10 mouse cellular contexts compared by ENCODE assay signal in the genomic region with DNA sequence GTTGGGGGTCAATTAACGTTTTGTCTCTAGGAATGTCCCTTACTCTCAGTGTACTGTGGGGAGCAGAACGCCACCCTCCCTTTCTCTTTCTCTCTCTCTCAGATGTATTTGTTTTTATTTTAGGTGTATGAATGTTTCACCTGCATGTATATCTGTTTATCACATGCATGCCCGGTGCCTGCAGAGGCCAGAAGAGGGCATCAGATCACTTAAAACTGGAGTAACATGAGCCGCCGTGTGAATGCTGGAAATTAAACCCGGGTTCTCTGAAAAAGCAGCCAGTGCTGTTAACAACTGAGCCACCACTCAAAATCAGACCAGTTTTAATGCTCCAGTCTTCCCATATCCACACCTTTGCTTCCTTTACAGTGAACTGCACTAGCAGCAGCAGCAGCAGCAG. TPM values are rescaled to one million over a fixed set of nuclear protein-coding genes. Genes with fewer than 3 reads are reported as not detected.
DNase-seq lines count a peak whose midpoint lies in the region; ATAC-seq and TF ChIP-seq lines count a peak whose summit lies in the region.
"Had no signal": no experiment of that assay in that cellular context is flagged by ENCODE, and none has a peak within 500 bp of the region (broad histone marks: within the 10 kb centered on the region; RNA-seq: fewer than 3 reads in every experiment).

No protein-coding gene starts in this region.

- no peaks in the 10 kb centered on the region for H3K9me3 ChIP-seq in kidney, postnatal 0 days (replicated peaks; ENCODE audit: low read length)
- H3K9me3 ChIP-seq in embryonic facial prominence, embryonic 11.5 days (replicated peaks; ENCODE audit: control insufficient read depth, low read length), result no peaks in the 10 kb centered on the region
- H3K9me3 ChIP-seq: embryonic facial prominence, embryonic 13.5 days; midbrain, embryonic 12.5 days had no signal

- DNase-seq in kidney, postnatal 0 days (ENCODE audit: low spot score), result peak; percentile 32
- DNase-seq in kidney, postnatal 14 days, result no peak
- peak; percentile 75 for DNase-seq in 416B (ENCODE audit: low read depth)
- DNase-seq in CD4-positive helper T cell, adult 2 months (ENCODE audit: low read depth, low spot score), result peak; percentile 7
- DNase-seq in embryonic facial prominence, embryonic 11.5 days (ENCODE audit: low spot score), result peak; percentile 29
- DNase-seq in right cerebral cortex, adult 18-20 months, result no peak
- DNase-seq: adrenal gland, adult 2 months had no signal

- no peaks in the 10 kb centered on the region for H3K4me1 ChIP-seq in kidney, postnatal 0 days (replicated peaks; ENCODE audit: insufficient read depth, low read length)
- H3K4me1 ChIP-seq in embryonic facial prominence, embryonic 11.5 days (ENCODE audit: control insufficient read depth, insufficient read depth, low read length), result no peaks in the 10 kb centered on the region
- H3K4me1 ChIP-seq: midbrain, embryonic 12.5 days had no signal

- no peaks in the 10 kb centered on the region for H3K36me3 ChIP-seq in kidney, postnatal 0 days (ENCODE audit: insufficient read depth, low read length)
- no peaks in the 10 kb centered on the region for H3K36me3 ChIP-seq in embryonic facial prominence, embryonic 11.5 days (replicated peaks; ENCODE audit: control insufficient read depth, insufficient read depth, low read depth, low read length)
- H3K36me3 ChIP-seq: embryonic facial prominence, embryonic 13.5 days; midbrain, embryonic 12.5 days had no signal

- H3K9ac ChIP-seq in kidney, postnatal 0 days (ENCODE audit: low read depth, low read length), result no peak overlapping the region
- H3K9ac ChIP-seq in embryonic facial prominence, embryonic 11.5 days (replicated peaks; ENCODE audit: low read length), result no peak overlapping the region
- H3K9ac ChIP-seq: embryonic facial prominence, embryonic 13.5 days; midbrain, embryonic 12.5 days had no signal

- no peak overlapping the region; the same call in 1 of the 2 replicates for H3K27ac ChIP-seq in kidney, postnatal 0 days
- H3K27ac ChIP-seq in embryonic facial prominence, embryonic 11.5 days (replicated peaks; ENCODE audit: low read depth, low read length), result no peak overlapping the region
- H3K27ac ChIP-seq: embryonic facial prominence, embryonic 13.5 days; midbrain, embryonic 12.5 days had no signal

- ATAC-seq in kidney, postnatal 0 days (replicated peaks; ENCODE audit: low FRiP score, low read depth), result no peak
- no peak for ATAC-seq in embryonic facial prominence, embryonic 11.5 days (replicated peaks; ENCODE audit: insufficient number of reproducible peaks, low FRiP score, low TSS enrichment, low read depth)
- no peak for ATAC-seq in frontal cortex, adult (ENCODE audit: low TSS enrichment)

- WGBS in kidney, postnatal 0 days, result 36% methylated on average over 6 of the region's 6 CpGs
- 40% methylated on average over 6 of the region's 6 CpGs for WGBS in embryonic facial prominence, embryonic 11.5 days

- H3K4me2 ChIP-seq in kidney, postnatal 0 days (ENCODE audit: low read length), result no peak overlapping the region
- H3K4me2 ChIP-seq in embryonic facial prominence, embryonic 11.5 days (ENCODE audit: low read depth, low read length), result no peak overlapping the region
- H3K4me2 ChIP-seq: embryonic facial prominence, embryonic 13.5 days; midbrain, embryonic 12.5 days had no signal

- H3K4me3 ChIP-seq in kidney, postnatal 0 days (replicated peaks; ENCODE audit: low read depth, low read length), result no peak overlapping the region
- no peak overlapping the region for H3K4me3 ChIP-seq in embryonic facial prominence, embryonic 11.5 days (ENCODE audit: low read depth, low read length)
- H3K4me3 ChIP-seq: embryonic facial prominence, embryonic 13.5 days; midbrain, embryonic 12.5 days had no signal

- TF ChIP-seq CTCF in kidney, postnatal 0 days (IDR thresholded peaks at IDR 0.05; ENCODE audit: low read depth), result peak; percentile 62

- no peaks in the 10 kb centered on the region for H3K27me3 ChIP-seq in kidney, postnatal 0 days (ENCODE audit: insufficient read depth, low read length)
- no peaks in the 10 kb centered on the region for H3K27me3 ChIP-seq in embryonic facial prominence, embryonic 11.5 days (ENCODE audit: control insufficient read depth, insufficient read depth, low read length)
- H3K27me3 ChIP-seq: embryonic facial prominence, embryonic 13.5 days had no signal

RNA-seq across cellular contexts. Expression of a gene that starts 6.2 kb away (rescaled TPM):
- 0.04 TPM in 1 of 2 replicates, not detected in the other for polyA plus RNA-seq in kidney, postnatal 0 days (2015; fragmentation: Nextera tagmentation; extraction: Ambion mirVana)
- polyA plus RNA-seq in embryonic facial prominence, embryonic 11.5 days (2014; fragmentation: Nextera tagmentation; extraction: Ambion mirVana), result not detected in 2 replicates

RNA-seq across cellular contexts. Expression of a gene that starts 37.2 kb away (rescaled TPM):
- polyA plus RNA-seq in kidney, postnatal 0 days (2015; fragmentation: Nextera tagmentation; extraction: Ambion mirVana), result 67.7 and 67.9 TPM in 2 replicates
- polyA plus RNA-seq in embryonic facial prominence, embryonic 11.5 days (2014; fragmentation: Nextera tagmentation; extraction: Ambion mirVana), result 67.0 and 67.3 TPM in 2 replicates

Comparison
In these comparisons a context has a peak if more than half of its experiments do, and no peak if none do; other contexts are left out.
1. DNase-seq: peak in kidney, postnatal 0 days (single experiment), 416B (single experiment), CD4-positive helper T cell, adult 2 months (single experiment) and embryonic facial prominence, embryonic 11.5 days (single experiment); none in kidney, postnatal 14 days (single experiment) and right cerebral cortex, adult 18-20 months (single experiment).